Mouse (Mus musculus): Measurements from ENCODE around the gene Ect2. TPM values are rescaled to one million over a fixed set of nuclear protein-coding genes. Genes with fewer than 3 reads are reported as not detected.
A peak's percentile ranks its signal among the peaks of the same experiment; 100 is the strongest.

Ect2 gene
- polyA plus RNA-seq, 1 experiment from 2014 or later, result 8.6 TPM

GRCm38 (mm10) chr3:27189320-27190261 is 35.9 kb upstream of the Ect2 start:
- Histone ChIP-seq H3K4me1 (replicated peaks; ENCODE audit: control insufficient read depth, insufficient read depth) (no peaks in the 10 kb centered on the region; the same call in 1 of the 2 replicates), H3K27ac (replicated peaks) (peak overlapping the region; percentile 61), H3K9me3 (ENCODE audit: control insufficient read depth, low read length) (no peaks in the 10 kb centered on the region), H3K4me3 (ENCODE audit: low read depth, low read length) (no peak overlapping the region), H3K27me3 (ENCODE audit: control insufficient read depth, insufficient read depth, low read length) (no peaks in the 10 kb centered on the region), H3K4me2 (replicated peaks; ENCODE audit: low read depth) (no peak overlapping the region), H3K36me3 (ENCODE audit: control insufficient read depth, insufficient read depth, low read length) (no peaks in the 10 kb centered on the region), H3K9ac (ENCODE audit: low read length) (no peak overlapping the region)
- DNase-seq (ENCODE audit: low spot score) (peak; percentile 91), ATAC-seq (ENCODE audit: low FRiP score, low TSS enrichment) (0 out of 2 replicates have a peak, but pooled peaks have one; percentile 7)
- no peak for TF ChIP-seq EP300 (optimal IDR thresholded peaks at IDR 0.05)
- no peak for TF ChIP-seq CTCF (IDR thresholded peaks at IDR 0.05; ENCODE audit: low read depth)
- 34% methylated on average over 14 of the region's 14 CpGs for WGBS

GRCm38 (mm10) chr3:27188386-27188785 is 34.7 kb upstream of the Ect2 start:
- no peak overlapping the region for H3K9ac ChIP-seq (ENCODE audit: low read length)
- H3K27me3 ChIP-seq (ENCODE audit: control insufficient read depth, insufficient read depth, low read length), result no peaks in the 10 kb centered on the region
- no peak overlapping the region; the same call in 1 of the 2 replicates for H3K27ac ChIP-seq (replicated peaks)
- 50% methylated on average over 1 of the region's 1 CpGs for WGBS
- no peaks in the 10 kb centered on the region for H3K36me3 ChIP-seq (ENCODE audit: control insufficient read depth, insufficient read depth, low read length)
- no peak overlapping the region for H3K4me3 ChIP-seq (ENCODE audit: low read depth, low read length)
- no peaks in the 10 kb centered on the region; the same call in 1 of the 2 replicates for H3K4me1 ChIP-seq (replicated peaks; ENCODE audit: control insufficient read depth, insufficient read depth)
- no peak overlapping the region for H3K4me2 ChIP-seq (replicated peaks; ENCODE audit: low read depth)
- DNase-seq (ENCODE audit: low spot score), result peak; percentile 28
- TF ChIP-seq EP300 (optimal IDR thresholded peaks at IDR 0.05) (no peak), CTCF (IDR thresholded peaks at IDR 0.05; ENCODE audit: low read depth) (no peak)
- H3K9me3 ChIP-seq (ENCODE audit: control insufficient read depth, low read length), result no peaks in the 10 kb centered on the region
- ATAC-seq (ENCODE audit: low FRiP score, low TSS enrichment), result no peak

GRCm38 (mm10) chr3:27183601-27184175 is 30.0 kb upstream of the Ect2 start:
- 17% methylated on average over 19 of the region's 19 CpGs for WGBS
- H3K27ac ChIP-seq (replicated peaks), result peak overlapping the region; percentile 65; the same call in 1 of the 2 replicates
- no peaks in the 10 kb centered on the region for H3K36me3 ChIP-seq (ENCODE audit: control insufficient read depth, insufficient read depth, low read length)
- TF ChIP-seq EP300 (optimal IDR thresholded peaks at IDR 0.05) (no peak), CTCF (IDR thresholded peaks at IDR 0.05; ENCODE audit: low read depth) (0 out of 2 replicates have a peak, but pooled peaks have one; percentile 3)
- peak overlapping the region; percentile 62 for H3K4me3 ChIP-seq (ENCODE audit: low read depth, low read length)
- H3K9ac ChIP-seq (ENCODE audit: low read length), result peak overlapping the region; percentile 70
- no peaks in the 10 kb centered on the region for H3K9me3 ChIP-seq (ENCODE audit: control insufficient read depth, low read length)
- ATAC-seq (ENCODE audit: low FRiP score, low TSS enrichment) (no peak), DNase-seq (ENCODE audit: low spot score) (peak; percentile 37)
- H3K27me3 ChIP-seq (ENCODE audit: control insufficient read depth, insufficient read depth, low read length), result no peaks in the 10 kb centered on the region
- no peaks in the 10 kb centered on the region for H3K4me1 ChIP-seq (replicated peaks; ENCODE audit: control insufficient read depth, insufficient read depth)
- peak overlapping the region; percentile 83 for H3K4me2 ChIP-seq (replicated peaks; ENCODE audit: low read depth)

- H3K4me3 ChIP-seq (ENCODE audit: low read depth, low read length), result peak within 1 kb of the TSS; percentile 62
- H3K36me3 ChIP-seq (ENCODE audit: control insufficient read depth, insufficient read depth, low read length), result no peaks in the 10 kb centered on the region
- TF ChIP-seq CTCF (IDR thresholded peaks at IDR 0.05; ENCODE audit: low read depth) (peak; percentile 96), EP300 (optimal IDR thresholded peaks at IDR 0.05) (no peak)
- no peaks in the 10 kb centered on the region for H3K27me3 ChIP-seq (ENCODE audit: control insufficient read depth, insufficient read depth, low read length)
- peak within 1 kb of the TSS; percentile 83 for H3K4me2 ChIP-seq (replicated peaks; ENCODE audit: low read depth)
- ATAC-seq (ENCODE audit: low FRiP score, low TSS enrichment), result peak; percentile 98
- no peaks in the 10 kb centered on the region for H3K9me3 ChIP-seq (ENCODE audit: control insufficient read depth, low read length)
- WGBS, result under 1% methylated on average over 54 of the region's 54 CpGs
- no peaks in the 10 kb centered on the region for H3K4me1 ChIP-seq (replicated peaks; ENCODE audit: control insufficient read depth, insufficient read depth)
- DNase-seq (ENCODE audit: low spot score), result peak; percentile 96
- H3K9ac ChIP-seq (ENCODE audit: low read length), result peak within 1 kb of the TSS; percentile 70
- H3K27ac ChIP-seq (replicated peaks), result peak within 1 kb of the TSS; percentile 65; the same call in 1 of the 2 replicates
These were observed 29.3 kb upstream of the Ect2 start, which contains the start of gene Nceh1 for GRCm38 (mm10) chr3:27182733-27183600. Gene Nceh1, plus strand, starts transcription at chr3:27182965.

- Histone ChIP-seq H3K4me1 (replicated peaks; ENCODE audit: control insufficient read depth, insufficient read depth) (no peaks in the 10 kb centered on the region), H3K27me3 (ENCODE audit: control insufficient read depth, insufficient read depth, low read length) (no peaks in the 10 kb centered on the region), H3K4me3 (ENCODE audit: low read depth, low read length) (no peak overlapping the region), H3K9ac (ENCODE audit: low read length) (no peak overlapping the region), H3K4me2 (replicated peaks; ENCODE audit: low read depth) (no peak overlapping the region), H3K9me3 (ENCODE audit: control insufficient read depth, low read length) (no peaks in the 10 kb centered on the region), H3K36me3 (ENCODE audit: control insufficient read depth, insufficient read depth, low read length) (no peaks in the 10 kb centered on the region), H3K27ac (replicated peaks) (no peak overlapping the region)
- ATAC-seq (ENCODE audit: low FRiP score, low TSS enrichment) (no peak), DNase-seq (ENCODE audit: low spot score) (no peak)
- no peak for TF ChIP-seq EP300 (optimal IDR thresholded peaks at IDR 0.05)
- no peak for TF ChIP-seq CTCF (IDR thresholded peaks at IDR 0.05; ENCODE audit: low read depth)
- 82% methylated on average over 8 of the region's 8 CpGs for WGBS
These were observed 26.0 kb upstream of the Ect2 start for GRCm38 (mm10) chr3:27179711-27180110.
